Mouse (Mus musculus) heart, embryonic 12.5 days (tissue): ENCODE data around the gene Cop1. TPM values are rescaled to one million over a fixed set of nuclear protein-coding genes. Genes with fewer than 3 reads are reported as not detected.

ENCODE experiments used
- ATAC-seq: fragments of 200-750 bp; cut with Nextera tagmentation; 2 replicates; pipeline ENCODE4 v1.8.0; 2017; ENCODE audit warnings: moderate TSS enrichment, moderate library complexity; ENCODE audit not compliant: insufficient number of reproducible peaks, low FRiP score
- H3K27ac ChIP-seq: fragments of 300-500 bp; sonication (generic); 2 replicates; pipeline ENCODE4 v1.5.1; 2016; ENCODE audit warnings: mild to moderate bottlenecking, moderate library complexity; ENCODE audit not compliant: poor library complexity, severe bottlenecking
- H3K27me3 ChIP-seq: fragments of 300-500 bp; sonication (generic); replicated peaks from 2 replicates; pipeline ENCODE4 v1.6.1; 2016; ENCODE audit warnings: mild to moderate bottlenecking, moderate library complexity
- H3K36me3 ChIP-seq: fragments of 300-500 bp; sonication (generic); 2 replicates; pipeline ENCODE4 v1.6.1; 2016; ENCODE audit warnings: mild to moderate bottlenecking, moderate library complexity
- H3K4me1 ChIP-seq: fragments of 300-500 bp; sonication (generic); replicated peaks from 2 replicates; pipeline ENCODE4 v1.6.1; 2016; ENCODE audit warnings: mild to moderate bottlenecking
- H3K4me2 ChIP-seq: fragments of 300-500 bp; sonication (generic); 2 replicates; pipeline ENCODE4 v1.6.1; 2016; ENCODE audit warnings: mild to moderate bottlenecking, moderate library complexity
- H3K4me3 ChIP-seq: fragments of 300-500 bp; sonication (generic); 2 replicates; pipeline ENCODE4 v1.5.1; 2016; ENCODE audit warnings: mild to moderate bottlenecking
- H3K9ac ChIP-seq: fragments of 300-500 bp; sonication (generic); 2 replicates; pipeline ENCODE4 v1.6.1; 2016; ENCODE audit warnings: mild to moderate bottlenecking, moderate library complexity
- H3K9me3 ChIP-seq: fragments of 300-500 bp; sonication (generic); replicated peaks from 2 replicates; pipeline ENCODE4 v1.6.1; 2016; ENCODE audit warnings: mild to moderate bottlenecking, moderate library complexity
- WGBS: fragments of 180-500 bp; shearing (Covaris S2); methylation state at CpG from one replicate; pipeline ENCODE4 v1.1.7; 2016; 5-methylcytosine and 5-hydroxymethylcytosine counted together
- polyA plus RNA-seq: library from polyadenylated mRNA; unstranded; fragments of >200 nt; fragmentation: Nextera tagmentation; extraction: Ambion mirVana; gene quantifications from 2 replicates; pipeline ENCODE4 v1.2.1, GENCODE M21; 2016

Gene Cop1
- polyA plus RNA-seq, 1 experiment from 2014 or later, result 80.9 TPM

DNA sequence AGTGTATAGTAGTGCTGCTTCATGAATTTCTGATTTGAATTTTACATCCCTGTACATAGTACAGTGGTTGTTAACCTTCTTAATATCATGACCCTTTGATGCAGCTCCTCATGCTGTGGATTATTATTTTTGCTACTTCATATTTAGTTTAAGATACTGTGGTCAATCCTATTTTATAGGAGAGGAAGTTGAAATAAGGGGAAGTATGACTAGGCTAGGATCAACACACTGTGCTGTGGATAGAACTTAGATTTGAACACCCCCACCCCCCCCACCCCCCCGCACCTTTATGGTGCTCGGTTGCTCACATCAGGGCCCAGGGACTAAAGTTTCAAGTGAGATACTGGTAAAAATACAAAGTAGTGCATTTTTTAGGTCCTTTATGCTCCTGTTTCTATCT lies 58.7 kb downstream of the Cop1 start:
- no peak for ATAC-seq
- Histone ChIP-seq H3K9me3 (no peaks in the 10 kb centered on the region), H3K27me3 (no peaks in the 10 kb centered on the region), H3K27ac (no peak overlapping the region), H3K4me3 (no peak overlapping the region), H3K4me1 (no peaks in the 10 kb centered on the region), H3K36me3 (peaks cover 16% of the 10 kb centered on the region), H3K9ac (no peak overlapping the region), H3K4me2 (no peak overlapping the region)
- 88% methylated on average over 2 of the region's 2 CpGs for WGBS

DNA sequence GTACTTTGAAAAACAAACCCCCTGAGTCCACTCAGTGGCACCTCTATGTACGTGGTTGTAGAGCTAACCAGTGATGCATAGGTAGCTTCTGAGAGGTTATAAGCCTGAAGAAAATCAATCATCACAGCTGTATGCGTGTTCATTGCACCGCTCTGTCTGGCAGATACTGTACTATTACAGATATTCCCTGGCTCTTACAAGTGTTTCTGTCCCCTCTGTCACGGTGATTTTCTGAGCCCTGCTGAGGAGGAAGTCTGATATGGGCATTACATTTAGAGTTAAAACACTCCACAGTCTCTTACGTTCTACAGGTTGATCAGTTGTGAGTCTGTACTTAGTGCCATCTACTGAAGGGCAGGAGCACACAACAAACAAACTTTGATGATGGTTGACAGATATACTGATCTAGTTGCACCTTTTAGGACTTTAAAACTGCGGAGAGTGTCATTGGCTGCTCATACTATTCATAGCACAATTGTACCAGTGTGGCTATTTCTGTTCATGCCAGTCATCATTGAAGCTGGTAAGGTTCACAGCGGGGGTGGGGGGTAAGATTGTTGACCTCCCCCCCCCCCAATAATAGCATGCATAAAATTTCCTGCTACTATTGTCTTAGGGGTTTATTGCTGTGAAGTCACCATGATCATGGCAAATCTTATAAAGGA lies 69.4 kb downstream of the Cop1 start:
- Histone ChIP-seq H3K36me3 (0 out of 2 replicates have a peak, but pooled peaks cover 2% of the 10 kb centered on the region), H3K27me3 (no peaks in the 10 kb centered on the region), H3K9me3 (no peaks in the 10 kb centered on the region), H3K9ac (no peak overlapping the region), H3K27ac (peak overlapping the region; percentile 15), H3K4me1 (no peaks in the 10 kb centered on the region), H3K4me3 (no peak overlapping the region), H3K4me2 (no peak overlapping the region)
- no peak for ATAC-seq
- WGBS, result 69% methylated on average over 7 of the region's 7 CpGs

DNA sequence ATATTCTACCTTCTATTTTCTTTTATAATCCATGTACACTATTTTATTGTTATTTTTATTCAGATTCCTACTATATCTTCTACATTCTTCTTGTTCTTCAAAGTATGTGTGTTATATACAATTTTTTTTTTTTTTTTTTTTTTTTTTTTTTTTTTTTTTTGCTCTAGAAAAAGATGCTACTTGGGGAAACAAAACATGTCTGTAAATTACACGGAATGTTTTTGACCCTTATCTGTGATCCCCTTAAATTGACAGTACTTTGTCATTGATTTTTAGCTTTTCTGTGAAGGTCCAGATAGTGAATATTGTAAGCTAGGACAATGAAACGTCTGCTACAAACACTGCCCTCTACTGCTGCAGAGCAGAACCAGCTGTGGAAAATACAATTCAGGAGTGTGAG lies 81.5 kb downstream of the Cop1 start:
- H3K9ac ChIP-seq, result no peak overlapping the region
- 65% methylated on average over 2 of the region's 2 CpGs for WGBS
- no peak for ATAC-seq
- no peaks in the 10 kb centered on the region for H3K27me3 ChIP-seq
- peaks cover 16% of the 10 kb centered on the region for H3K36me3 ChIP-seq
- no peak overlapping the region for H3K27ac ChIP-seq
- no peak overlapping the region for H3K4me3 ChIP-seq
- H3K4me1 ChIP-seq, result no peaks in the 10 kb centered on the region
- no peak overlapping the region for H3K4me2 ChIP-seq
- H3K9me3 ChIP-seq, result no peaks in the 10 kb centered on the region

DNA sequence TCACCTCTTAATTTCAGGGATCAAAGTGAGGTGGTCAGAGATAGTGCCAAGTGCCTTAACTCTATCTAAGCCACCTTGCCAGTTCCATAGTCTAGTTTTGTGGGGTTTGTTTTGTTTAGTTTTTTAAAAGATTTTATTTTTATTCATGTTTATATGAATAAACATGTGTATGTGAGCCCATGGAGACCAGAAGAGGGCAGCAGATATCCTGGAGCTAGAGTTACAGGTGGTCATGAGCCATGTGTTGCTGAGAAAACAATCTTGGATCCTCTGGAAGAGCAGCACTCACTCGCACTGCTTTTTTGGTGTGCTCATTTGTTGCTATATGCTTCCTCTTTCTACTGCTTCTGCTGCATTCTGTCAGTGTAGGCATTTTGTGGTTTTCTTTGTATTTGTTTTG lies 90.5 kb downstream of the Cop1 start:
- Histone ChIP-seq H3K27ac (no peak overlapping the region), H3K9me3 (no peaks in the 10 kb centered on the region), H3K9ac (no peak overlapping the region), H3K4me1 (no peaks in the 10 kb centered on the region), H3K27me3 (no peaks in the 10 kb centered on the region), H3K4me3 (no peak overlapping the region), H3K4me2 (no peak overlapping the region), H3K36me3 (peaks cover 8% of the 10 kb centered on the region)
- WGBS, result 97% methylated on average over 1 of the region's 1 CpGs
- ATAC-seq, result no peak

DNA sequence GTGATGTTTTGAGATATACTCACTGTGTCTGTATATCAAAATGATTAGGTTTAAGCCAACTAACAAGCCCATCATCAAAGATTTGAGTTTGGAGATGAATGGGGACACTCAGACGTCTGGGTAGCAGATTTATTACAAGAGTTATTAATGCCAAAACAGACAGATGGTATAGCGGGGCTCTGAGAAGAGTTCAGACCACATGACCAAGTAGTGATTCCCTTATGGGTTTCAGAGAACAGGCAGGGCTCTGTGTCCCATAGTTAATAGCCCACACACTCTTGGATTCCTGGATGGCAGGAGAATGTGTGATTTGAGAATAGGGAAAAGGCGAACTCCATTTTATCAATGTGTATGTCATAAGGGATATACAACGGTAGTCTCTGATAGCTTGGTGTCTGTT lies 98.9 kb downstream of the Cop1 start:
- no peak overlapping the region for H3K4me2 ChIP-seq
- no peaks in the 10 kb centered on the region for H3K27me3 ChIP-seq
- H3K4me3 ChIP-seq, result no peak overlapping the region
- H3K27ac ChIP-seq, result no peak overlapping the region
- WGBS, result 85% methylated on average over 4 of the region's 4 CpGs
- no peaks in the 10 kb centered on the region for H3K9me3 ChIP-seq
- ATAC-seq, result no peak
- no peak overlapping the region for H3K9ac ChIP-seq
- H3K4me1 ChIP-seq, result no peaks in the 10 kb centered on the region
- peaks cover 32% of the 10 kb centered on the region for H3K36me3 ChIP-seq

DNA sequence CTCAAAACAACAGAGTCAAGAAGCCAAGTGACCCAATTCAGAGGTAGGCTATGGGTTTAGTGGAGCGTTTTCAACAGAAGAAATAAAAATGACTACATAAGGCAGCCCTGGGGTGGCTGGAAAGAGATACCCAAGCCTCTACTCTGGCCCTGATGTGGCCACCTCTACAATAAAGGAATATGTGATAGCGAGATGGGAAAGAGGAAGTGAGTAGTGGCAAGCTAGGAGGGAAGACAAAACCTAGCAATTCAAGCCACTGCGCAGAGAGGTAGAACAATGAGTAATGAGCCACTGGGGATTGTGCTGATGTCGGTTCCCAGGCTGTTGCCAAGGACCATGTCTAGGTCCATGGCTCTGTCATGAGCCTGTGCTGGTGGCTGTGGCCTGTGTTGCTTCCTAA lies 102.0 kb downstream of the Cop1 start:
- whole genome bisulfite sequencing, result 87% methylated on average over 4 of the region's 4 CpGs
- Histone ChIP-seq H3K4me2 (no peak overlapping the region), H3K27ac (no peak overlapping the region), H3K4me3 (no peak overlapping the region), H3K27me3 (no peaks in the 10 kb centered on the region), H3K9ac (no peak overlapping the region), H3K36me3 (peaks cover 43% of the 10 kb centered on the region), H3K9me3 (no peaks in the 10 kb centered on the region), H3K4me1 (no peaks in the 10 kb centered on the region)
- ATAC-seq, result no peak

DNA sequence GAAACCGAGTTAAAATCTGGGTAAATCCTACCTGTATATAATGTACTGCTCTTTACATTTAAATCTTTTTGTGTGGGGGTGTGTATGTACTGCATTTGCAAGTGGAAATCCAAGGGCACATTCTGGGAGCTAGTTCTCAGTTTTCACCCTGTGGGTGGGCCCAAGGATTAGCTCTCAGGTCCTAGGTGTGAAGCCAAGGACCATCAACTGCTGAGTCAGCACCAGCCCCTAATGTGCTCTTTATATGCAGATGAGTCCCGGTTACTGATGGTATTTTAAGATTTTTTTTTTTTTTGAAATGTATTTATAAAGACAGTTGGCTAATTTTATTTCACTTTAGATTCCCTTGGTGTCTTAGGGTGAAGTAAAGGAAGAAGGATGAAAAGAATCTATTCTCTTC lies 110.2 kb downstream of the Cop1 start:
- Histone ChIP-seq H3K9me3 (no peaks in the 10 kb centered on the region), H3K27ac (no peak overlapping the region), H3K9ac (no peak overlapping the region), H3K4me1 (no peaks in the 10 kb centered on the region), H3K36me3 (peaks cover 38% of the 10 kb centered on the region), H3K4me3 (no peak overlapping the region), H3K4me2 (no peak overlapping the region), H3K27me3 (no peaks in the 10 kb centered on the region)
- no peak for ATAC-seq
- 56% methylated on average over 2 of the region's 2 CpGs for WGBS

DNA sequence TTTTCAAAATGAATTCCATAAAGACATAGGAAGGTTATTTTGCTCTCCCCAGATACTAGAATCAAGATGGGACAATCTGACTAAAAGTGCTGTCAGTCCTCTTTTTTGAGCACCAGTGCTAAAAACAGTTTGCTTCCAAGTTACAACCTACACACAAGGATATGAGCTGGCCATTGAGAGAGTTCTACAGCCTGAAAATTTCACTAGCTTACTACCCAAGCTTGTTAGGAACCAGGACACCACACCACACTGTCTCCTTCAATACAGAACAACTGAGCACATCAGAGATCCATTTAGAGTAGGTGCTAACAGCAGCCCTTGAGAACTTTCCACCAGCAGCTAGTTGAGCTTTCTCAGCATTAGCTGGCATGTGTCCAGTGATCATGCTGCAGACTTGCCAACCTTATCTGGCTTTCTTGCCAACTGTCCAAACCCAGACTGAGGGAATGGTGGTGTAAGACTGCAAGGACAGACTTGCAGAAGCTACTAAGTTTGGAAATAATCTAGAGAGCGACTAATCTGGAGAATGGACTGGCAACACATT lies 123.0 kb downstream of the Cop1 start:
- Histone ChIP-seq H3K36me3 (peaks cover 27% of the 10 kb centered on the region), H3K9me3 (no peaks in the 10 kb centered on the region; the same call in 1 of the 2 replicates), H3K9ac (no peak overlapping the region), H3K4me3 (no peak overlapping the region), H3K27ac (peak overlapping the region; percentile 75), H3K4me1 (peaks cover 11% of the 10 kb centered on the region), H3K27me3 (no peaks in the 10 kb centered on the region), H3K4me2 (no peak overlapping the region)
- peak; percentile 64 for ATAC-seq
- WGBS, result 41% methylated on average over 1 of the region's 1 CpGs

DNA sequence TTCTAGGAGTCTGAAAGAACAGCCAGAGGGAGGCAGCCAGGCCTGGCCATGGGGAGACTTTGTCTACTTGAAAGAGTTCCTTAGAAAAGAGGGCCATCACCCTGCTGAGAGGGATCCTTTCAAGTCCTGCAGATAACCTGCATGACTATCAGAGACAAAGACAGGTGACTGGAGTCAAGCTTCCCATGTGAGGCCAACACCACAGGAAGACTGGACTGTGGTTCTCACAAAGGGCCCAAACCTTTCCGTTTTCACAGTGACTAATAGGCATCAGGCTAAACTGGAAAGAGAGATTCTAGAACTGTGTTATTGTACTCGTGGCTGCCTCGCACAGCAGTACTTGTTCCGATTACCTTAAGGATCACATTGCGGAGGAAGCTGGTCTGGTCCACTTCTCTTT lies 126.6 kb downstream of the Cop1 start:
- Histone ChIP-seq H3K27me3 (no peaks in the 10 kb centered on the region), H3K4me3 (no peak overlapping the region), H3K9me3 (no peaks in the 10 kb centered on the region; the same call in 1 of the 2 replicates), H3K36me3 (0 out of 2 replicates have a peak, but pooled peaks cover 2% of the 10 kb centered on the region), H3K9ac (no peak overlapping the region), H3K27ac (no peak overlapping the region), H3K4me1 (peaks cover 11% of the 10 kb centered on the region), H3K4me2 (no peak overlapping the region)
- 77% methylated on average over 5 of the region's 5 CpGs for WGBS
- ATAC-seq, result no peak

DNA sequence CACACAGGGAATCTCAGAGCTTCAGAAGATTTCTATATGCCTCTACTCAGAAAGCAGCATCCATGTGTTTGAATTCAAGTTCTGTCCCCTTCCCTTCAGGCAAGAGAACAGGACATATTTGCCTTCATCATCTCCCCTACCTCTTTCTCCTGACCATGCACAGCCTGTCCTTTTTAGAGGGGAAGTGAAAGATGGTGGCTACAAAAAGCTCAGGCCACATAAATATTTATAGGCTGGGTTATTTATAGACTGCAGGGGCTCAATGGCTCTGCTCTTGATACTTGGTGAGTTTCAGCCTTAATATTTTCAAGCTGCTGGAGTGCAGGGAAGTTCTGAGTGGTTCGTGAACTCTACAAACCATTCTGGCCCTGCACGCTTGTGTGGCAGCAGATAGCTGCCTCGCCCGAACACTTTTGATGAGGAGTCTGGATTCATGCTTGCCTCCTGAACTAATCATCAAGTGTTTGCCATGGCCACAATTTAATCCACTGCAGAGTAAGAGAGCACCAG lies 139.8 kb downstream of the Cop1 start:
- Histone ChIP-seq H3K27ac (peak overlapping the region; percentile 70), H3K4me2 (0 out of 2 replicates have a peak overlapping the region, but pooled peaks have one; percentile 6)
- 41% methylated on average over 4 of the region's 4 CpGs for WGBS

DNA sequence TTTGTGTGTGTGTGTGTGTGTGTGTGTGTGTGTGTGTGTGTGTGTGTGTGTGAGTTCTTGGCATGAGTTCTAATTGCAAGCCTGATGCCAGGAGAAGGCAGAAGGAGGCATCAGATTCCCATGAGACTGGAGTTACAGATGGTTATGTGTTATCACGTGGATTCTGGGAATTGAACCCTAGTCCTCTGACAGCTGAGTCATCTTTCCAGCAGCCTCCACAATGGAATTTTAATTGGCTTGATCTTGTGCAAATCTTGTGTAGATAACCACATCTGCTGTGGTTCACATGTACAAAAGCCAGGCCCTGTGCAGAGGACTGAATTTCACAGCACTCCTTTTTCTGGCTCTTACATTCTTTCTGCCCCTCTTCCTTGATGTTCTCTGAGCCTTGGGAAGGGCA lies 150.1 kb downstream of the Cop1 start:
- Histone ChIP-seq H3K4me2 (no peak overlapping the region), H3K4me1 (no peaks in the 10 kb centered on the region), H3K27ac (no peak overlapping the region), H3K27me3 (no peaks in the 10 kb centered on the region), H3K36me3 (no peaks in the 10 kb centered on the region), H3K9ac (no peak overlapping the region), H3K9me3 (no peaks in the 10 kb centered on the region), H3K4me3 (no peak overlapping the region)
- ATAC-seq, result no peak
- WGBS, result 60% methylated on average over 1 of the region's 1 CpGs

More for the DNA sequence above, 139.8 kb downstream of the Cop1 start:
- H3K36me3 ChIP-seq, result no peaks in the 10 kb centered on the region
- peaks cover 9% of the 10 kb centered on the region for H3K4me1 ChIP-seq
- no peak for ATAC-seq
- no peaks in the 10 kb centered on the region for H3K9me3 ChIP-seq
- no peak overlapping the region for H3K4me3 ChIP-seq
- H3K9ac ChIP-seq, result no peak overlapping the region
- H3K27me3 ChIP-seq, result no peaks in the 10 kb centered on the region
